Mouse (Mus musculus): Measurements from ENCODE around the gene Armcx6. TPM values are rescaled to one million over a fixed set of nuclear protein-coding genes. Genes with fewer than 3 reads are reported as not detected.
"Not testable (repeated sequence)": the region's sequence is repeated elsewhere in the genome, so short reads cannot be mapped to it uniquely, and the experiment has no call there.

Gene Armcx6
- total and polyA plus RNA-seq, 2 experiments from 2014 or later: 40.0 to 49.0 TPM

- H3K4me3 ChIP-seq (ENCODE audit: low read depth, low read length): no peak overlapping the region
- peak; percentile 77 for TF ChIP-seq CTCF (IDR thresholded peaks at IDR 0.05)
- no peak overlapping the region for H3K4me2 ChIP-seq (ENCODE audit: low read depth, low read length, poor library complexity, severe bottlenecking)
- H3K27me3 ChIP-seq (ENCODE audit: insufficient read depth, low read length): no peaks in the 10 kb centered on the region; the same call in 1 of the 2 replicates
- H3K27ac ChIP-seq (ENCODE audit: low read depth, low read length): no peak overlapping the region
- H3K36me3 ChIP-seq (ENCODE audit: insufficient read depth, low read length): no peaks in the 10 kb centered on the region
- DNase-seq (ENCODE audit: low spot score) (peak; percentile 33), ATAC-seq (ENCODE audit: low FRiP score) (no peak)
- WGBS: 41% methylated on average over 4 of the region's 4 CpGs
- H3K4me1 ChIP-seq (ENCODE audit: insufficient read depth, low read length): no peaks in the 10 kb centered on the region
- H3K9me3 ChIP-seq (ENCODE audit: low read length): no peaks in the 10 kb centered on the region
- no peak overlapping the region for H3K9ac ChIP-seq (replicated peaks; ENCODE audit: low read length, poor library complexity, severe bottlenecking)
These were observed 21.4 kb downstream of the Armcx6 start for GRCm38 (mm10) chrX:134729778-134730177.

- H3K9ac ChIP-seq (replicated peaks; ENCODE audit: low read length, poor library complexity, severe bottlenecking); H3K27ac ChIP-seq (ENCODE audit: low read depth, low read length); H3K9me3 ChIP-seq (ENCODE audit: low read length); H3K4me2 ChIP-seq (ENCODE audit: low read depth, low read length, poor library complexity, severe bottlenecking); H3K27me3 ChIP-seq (ENCODE audit: insufficient read depth, low read length); DNase-seq (ENCODE audit: low spot score); ATAC-seq (ENCODE audit: low FRiP score); H3K36me3 ChIP-seq (ENCODE audit: insufficient read depth, low read length); H3K4me3 ChIP-seq (ENCODE audit: low read depth, low read length); H3K4me1 ChIP-seq (ENCODE audit: insufficient read depth, low read length): not testable (repeated sequence)
- WGBS: 43% methylated on average over 1 of the region's 2 CpGs
These were observed 27.5 kb downstream of the Armcx6 start for GRCm38 (mm10) chrX:134723762-134724161.

GRCm38 (mm10) chrX:134718524-134718923 lies 32.7 kb downstream of the Armcx6 start:
- H3K9ac ChIP-seq (replicated peaks; ENCODE audit: low read length, poor library complexity, severe bottlenecking): peak overlapping the region; percentile 57
- H3K4me3 ChIP-seq (ENCODE audit: low read depth, low read length): peak overlapping the region; percentile 45
- H3K9me3 ChIP-seq (ENCODE audit: low read length): no peaks in the 10 kb centered on the region
- peak overlapping the region; percentile 48 for H3K4me2 ChIP-seq (ENCODE audit: low read depth, low read length, poor library complexity, severe bottlenecking)
- peaks cover 6% of the 10 kb centered on the region; the same call in 1 of the 2 replicates for H3K36me3 ChIP-seq (ENCODE audit: insufficient read depth, low read length)
- H3K27me3 ChIP-seq (ENCODE audit: insufficient read depth, low read length): no peaks in the 10 kb centered on the region
- ATAC-seq (ENCODE audit: low FRiP score): peak; percentile 92
- no peaks in the 10 kb centered on the region for H3K4me1 ChIP-seq (ENCODE audit: insufficient read depth, low read length)
- peak; percentile 75 for DNase-seq (ENCODE audit: low spot score)
- 24% methylated on average over 14 of the region's 14 CpGs for WGBS
- peak overlapping the region; percentile 87 for H3K27ac ChIP-seq (ENCODE audit: low read depth, low read length)
- TF ChIP-seq CTCF (IDR thresholded peaks at IDR 0.05): no peak

DNA sequence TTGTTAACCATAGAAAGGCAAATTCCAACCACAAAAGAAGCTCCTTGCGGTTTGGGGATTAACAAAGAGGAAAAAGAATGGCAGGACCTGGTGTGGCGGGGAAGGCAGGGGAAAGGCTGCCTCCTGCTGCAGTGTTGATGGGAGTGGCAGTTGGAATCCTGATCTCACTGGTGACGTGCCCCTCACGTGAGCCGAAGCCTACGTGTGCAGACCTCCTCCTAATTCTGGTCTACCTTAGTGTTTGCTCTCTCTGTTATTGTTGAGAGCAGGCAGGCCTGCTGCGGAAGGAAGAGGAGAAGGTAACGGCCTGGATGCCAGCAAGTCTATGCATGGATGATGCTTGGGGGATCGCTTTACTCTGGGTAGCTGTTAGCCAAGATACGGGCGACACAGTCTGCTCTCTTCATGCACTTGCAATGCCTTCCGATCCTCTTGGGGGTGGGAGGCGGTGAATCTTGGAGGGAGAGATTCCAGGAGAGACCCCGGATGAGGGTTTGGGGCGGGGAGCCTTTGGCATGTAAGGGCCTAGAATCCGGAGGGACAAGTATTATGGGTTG lies 33.4 kb downstream of the Armcx6 start, which contains the start of gene Armcx1:
Gene Armcx1 (plus strand): TSS at position 212 of the 557 bp plus-strand sequence.
- Histone ChIP-seq H3K36me3 (ENCODE audit: insufficient read depth, low read length) (peaks cover 6% of the 10 kb centered on the region; the same call in 1 of the 2 replicates), H3K4me3 (ENCODE audit: low read depth, low read length) (peak within 1 kb of the TSS; percentile 45), H3K9me3 (ENCODE audit: low read length) (no peaks in the 10 kb centered on the region), H3K9ac (replicated peaks; ENCODE audit: low read length, poor library complexity, severe bottlenecking) (peak within 1 kb of the TSS; percentile 57), H3K27me3 (ENCODE audit: insufficient read depth, low read length) (no peaks in the 10 kb centered on the region), H3K4me2 (ENCODE audit: low read depth, low read length, poor library complexity, severe bottlenecking) (peak within 1 kb of the TSS; percentile 48), H3K27ac (ENCODE audit: low read depth, low read length) (peak within 1 kb of the TSS; percentile 87), H3K4me1 (ENCODE audit: insufficient read depth, low read length) (no peaks in the 10 kb centered on the region)
- ATAC-seq (ENCODE audit: low FRiP score): peak; percentile 94
- peak; percentile 88 for DNase-seq (ENCODE audit: low spot score)
- 15% methylated on average over 16 of the region's 16 CpGs for WGBS
- TF ChIP-seq CTCF (IDR thresholded peaks at IDR 0.05): peak; percentile 55

DNA sequence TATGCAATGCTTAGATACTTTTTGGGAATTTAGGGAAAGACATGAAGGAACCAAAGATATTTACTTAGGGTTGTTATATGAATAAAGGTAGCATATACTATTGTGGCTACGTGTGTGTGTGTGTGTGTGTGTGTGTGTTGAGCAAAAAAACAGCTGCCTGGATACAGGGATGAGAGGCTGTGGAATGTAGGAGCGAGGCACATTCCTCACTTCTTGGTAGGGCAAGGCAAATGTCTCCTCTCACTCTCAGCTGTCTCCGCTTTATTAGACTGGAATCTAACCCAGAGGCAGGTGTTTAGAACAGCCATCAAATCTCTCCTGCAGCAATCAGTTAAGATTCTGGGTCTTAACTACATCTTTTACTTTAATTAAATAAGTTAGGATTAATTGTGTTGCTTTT lies 34.4 kb downstream of the Armcx6 start:
- WGBS: 46% methylated on average over 3 of the region's 3 CpGs
- Histone ChIP-seq H3K27ac (ENCODE audit: low read depth, low read length) (peak overlapping the region; percentile 18; the same call in 1 of the 2 replicates), H3K27me3 (ENCODE audit: insufficient read depth, low read length) (no peaks in the 10 kb centered on the region), H3K36me3 (ENCODE audit: insufficient read depth, low read length) (peaks cover 6% of the 10 kb centered on the region; the same call in 1 of the 2 replicates), H3K4me3 (ENCODE audit: low read depth, low read length) (no peak overlapping the region), H3K4me2 (ENCODE audit: low read depth, low read length, poor library complexity, severe bottlenecking) (no peak overlapping the region), H3K9me3 (ENCODE audit: low read length) (no peaks in the 10 kb centered on the region), H3K4me1 (ENCODE audit: insufficient read depth, low read length) (no peaks in the 10 kb centered on the region), H3K9ac (replicated peaks; ENCODE audit: low read length, poor library complexity, severe bottlenecking) (no peak overlapping the region)
- TF ChIP-seq CTCF (IDR thresholded peaks at IDR 0.05): no peak
- ATAC-seq (ENCODE audit: low FRiP score): no peak
- DNase-seq (ENCODE audit: low spot score): peak; percentile 2

Small RNA genes within 50 kb of the gene (microRNA-seq; reads per million reads assigned to microRNA genes)
- not detected for gene Mir7093 (ENCODE audit: borderline number of aligned reads)

Other genes with a start within 250 kb of the Armcx6 start
- 5.3 and 11.7 TPM in 2 replicates for gene Timm8a1, start 209.6 kb downstream of the Armcx6 start, total RNA-seq (2014; rRNA removed)
- gene Timm8a1, start 209.6 kb downstream of the Armcx6 start, polyA plus RNA-seq (2015; fragmentation: Nextera tagmentation; extraction: Ambion mirVana): 35.2 and 37.4 TPM in 2 replicates
- gene Btk, start 167.8 kb downstream of the Armcx6 start, total RNA-seq (2014; rRNA removed): 0.27 and 0.52 TPM in 2 replicates
- 0.48 and 0.56 TPM in 2 replicates for gene Btk, start 167.8 kb downstream of the Armcx6 start, polyA plus RNA-seq (2015; fragmentation: Nextera tagmentation; extraction: Ambion mirVana)
- 299 and 311 TPM in 2 replicates for gene Rpl36a, start 165.8 kb downstream of the Armcx6 start, total RNA-seq (2014; rRNA removed)
- 156 and 169 TPM in 2 replicates for gene Rpl36a, start 165.8 kb downstream of the Armcx6 start, polyA plus RNA-seq (2015; fragmentation: Nextera tagmentation; extraction: Ambion mirVana)
- gene Gla, start 150.3 kb downstream of the Armcx6 start, total RNA-seq (2014; rRNA removed): 5.0 and 7.6 TPM in 2 replicates
- gene Gla, start 150.3 kb downstream of the Armcx6 start, polyA plus RNA-seq (2015; fragmentation: Nextera tagmentation; extraction: Ambion mirVana): 4.6 and 5.1 TPM in 2 replicates
- gene Hnrnph2, start 150.2 kb downstream of the Armcx6 start, total RNA-seq (2014; rRNA removed): 42.4 and 48.6 TPM in 2 replicates
- gene Hnrnph2, start 150.2 kb downstream of the Armcx6 start, polyA plus RNA-seq (2015; fragmentation: Nextera tagmentation; extraction: Ambion mirVana): 109 and 116 TPM in 2 replicates
- 15.0 and 21.4 TPM in 2 replicates for gene Armcx4, start 64.9 kb downstream of the Armcx6 start, total RNA-seq (2014; rRNA removed)
- gene Armcx4, start 64.9 kb downstream of the Armcx6 start, polyA plus RNA-seq (2015; fragmentation: Nextera tagmentation; extraction: Ambion mirVana): 4.5 and 6.0 TPM in 2 replicates
- 41.0 and 70.2 TPM in 2 replicates for gene Armcx1, start 33.5 kb downstream of the Armcx6 start, total RNA-seq (2014; rRNA removed)
- 58.9 and 62.5 TPM in 2 replicates for gene Armcx1, start 33.5 kb downstream of the Armcx6 start, polyA plus RNA-seq (2015; fragmentation: Nextera tagmentation; extraction: Ambion mirVana)
- gene Armcx3, start 5.2 kb upstream of the Armcx6 start, total RNA-seq (2014; rRNA removed): 49.4 and 72.0 TPM in 2 replicates
- gene Armcx3, start 5.2 kb upstream of the Armcx6 start, polyA plus RNA-seq (2015; fragmentation: Nextera tagmentation; extraction: Ambion mirVana): 75.0 and 75.2 TPM in 2 replicates
- 114 and 129 TPM in 2 replicates for gene Armcx2, start 57.8 kb upstream of the Armcx6 start, total RNA-seq (2014; rRNA removed)
- gene Armcx2, start 57.8 kb upstream of the Armcx6 start, polyA plus RNA-seq (2015; fragmentation: Nextera tagmentation; extraction: Ambion mirVana): 85.4 and 88.1 TPM in 2 replicates
- gene Nxf2, start 213.3 kb upstream of the Armcx6 start, total RNA-seq (2014; rRNA removed): 0.11 TPM in 1 of 2 replicates, not detected in the other
- gene Nxf2, start 213.3 kb upstream of the Armcx6 start, polyA plus RNA-seq (2015; fragmentation: Nextera tagmentation; extraction: Ambion mirVana): 0.19 and 0.43 TPM in 2 replicates